Mouse (Mus musculus) ovary, postnatal 36 days (tissue): ENCODE measurements around the gene Jag1.

Experiments used
- DNase-seq: peaks from one replicate; pipeline ENCODE4 v3.0.0; 2022; ENCODE audit warnings: low spot score, mixed read lengths

Jag1 gene

DNA sequence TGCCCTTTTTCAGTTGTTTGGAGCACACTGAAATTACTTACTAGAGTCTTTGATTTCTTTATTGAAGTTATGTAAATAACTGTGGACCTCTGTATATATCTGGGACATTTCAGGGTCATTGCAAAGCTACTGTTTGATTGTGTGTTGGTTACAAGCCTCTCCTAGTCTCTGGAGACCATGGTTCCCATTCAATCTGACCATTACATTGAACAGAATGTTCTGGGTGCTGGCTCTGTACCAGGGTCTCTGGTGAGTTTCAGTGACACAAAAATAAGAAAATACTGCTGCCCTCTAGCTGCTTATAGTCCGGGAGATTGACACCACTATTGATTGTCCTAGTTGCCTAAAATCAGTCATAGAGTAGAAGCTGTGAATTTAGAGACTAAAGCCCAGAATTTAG, 66.5 kb downstream of the Jag1 start:
- DNase-seq, result no peak

DNA sequence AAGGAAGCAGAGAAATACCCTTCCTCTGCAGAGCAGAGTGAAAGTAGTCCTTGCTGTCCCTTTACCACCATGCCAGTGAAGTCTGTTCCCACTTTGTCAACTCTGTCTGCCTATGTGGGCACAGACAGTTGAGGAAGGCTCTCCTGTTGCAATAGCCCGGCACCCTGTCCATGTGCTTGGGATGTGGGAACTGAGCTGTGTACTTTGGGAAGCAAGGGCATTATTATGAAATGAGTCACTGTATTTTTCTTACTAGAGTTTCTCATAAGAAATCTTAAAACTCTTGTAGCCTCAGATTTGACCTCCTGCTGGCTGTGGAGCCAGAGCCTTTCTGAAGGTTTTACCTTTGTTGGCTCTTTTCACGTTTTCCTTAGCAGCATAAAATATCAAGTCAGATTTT, 67.1 kb downstream of the Jag1 start:
- DNase-seq, result no peak

DNA sequence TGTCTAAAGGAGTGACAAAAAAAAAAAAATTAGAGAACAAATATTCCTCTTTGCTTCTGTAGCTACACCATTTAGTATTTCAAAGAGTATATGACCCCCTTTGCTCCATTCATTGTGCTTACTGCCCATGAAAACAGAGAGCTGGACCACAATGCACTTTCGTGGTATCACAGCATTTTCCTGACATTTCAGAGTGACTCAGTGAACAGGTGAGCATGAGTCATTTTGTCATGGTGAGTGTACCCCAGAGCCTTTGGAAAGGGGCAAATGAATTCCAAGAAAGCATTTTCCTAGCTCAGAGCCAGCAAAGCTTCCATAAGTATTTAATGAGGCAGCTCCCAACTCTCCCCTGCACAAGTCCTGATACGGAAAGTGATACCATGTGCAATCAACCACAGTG, 72.3 kb downstream of the Jag1 start:
- DNase-seq, result no peak
